Mouse (Mus musculus): ENCODE data around the gene Taf1d.
"Not testable (repeated sequence)": the region's sequence is repeated elsewhere in the genome, so short reads cannot be mapped to it uniquely, and the experiment has no call there.

Gene Taf1d

DNA sequence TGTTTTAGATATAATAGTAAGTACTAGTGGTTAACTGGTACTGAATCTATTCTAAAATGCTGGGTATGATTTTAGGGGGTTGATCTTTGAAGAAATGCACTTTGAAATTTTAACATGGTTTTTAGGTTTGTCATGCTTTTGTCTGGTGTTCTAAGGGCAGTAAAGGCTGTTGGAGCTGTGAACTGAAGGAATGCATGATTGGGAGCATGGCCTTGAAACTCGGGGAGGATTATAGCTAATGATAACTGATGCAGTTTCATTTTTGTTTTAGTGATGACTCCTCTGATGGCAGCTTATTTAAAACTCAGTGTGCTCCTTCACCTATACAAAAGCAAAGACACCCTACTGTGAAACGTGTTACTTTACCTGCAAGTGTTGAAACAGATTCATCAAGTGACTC lies 2.2 kb downstream of the Taf1d start:
- DNase-seq (ENCODE audit: low read depth, low spot score): no peak

DNA sequence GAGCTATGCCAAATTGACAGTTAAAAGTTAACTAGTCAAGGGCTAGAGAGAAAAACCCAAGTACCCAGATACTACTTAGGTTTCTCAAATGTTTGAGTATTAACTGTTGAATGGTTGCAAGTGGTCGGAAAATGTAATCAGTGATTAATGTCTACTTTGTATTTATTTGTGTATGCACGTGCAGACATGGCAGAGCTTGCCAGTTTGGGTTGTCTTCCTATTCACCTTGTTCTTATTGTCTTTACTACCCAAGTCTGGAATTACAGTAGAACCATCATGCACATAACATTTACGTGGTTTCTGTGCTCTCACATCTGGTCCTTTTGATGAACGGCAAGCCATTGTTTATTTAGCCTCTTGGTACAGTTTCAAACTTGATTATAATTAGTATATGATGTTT lies 3.4 kb downstream of the Taf1d start:
- DNase-seq (ENCODE audit: low read depth, low spot score): no peak

DNA sequence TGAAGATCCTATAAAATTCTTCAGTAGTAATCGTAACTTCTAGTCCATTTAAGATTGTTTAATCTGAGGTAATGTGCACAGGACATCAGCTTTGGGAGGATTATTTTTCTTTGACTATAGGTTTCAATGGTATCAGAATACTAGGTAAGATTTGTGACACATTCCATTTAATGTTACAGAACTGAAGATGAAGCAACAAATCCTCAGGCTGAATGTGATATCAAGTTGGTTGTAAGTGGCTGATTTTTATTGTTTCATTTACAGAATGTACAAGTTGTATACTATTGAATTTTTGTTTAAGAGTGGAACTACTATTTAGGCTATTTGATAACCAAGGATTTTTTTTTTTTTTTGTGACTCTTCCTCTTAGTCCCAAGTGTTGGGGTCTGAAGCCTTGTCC lies 4.2 kb downstream of the Taf1d start:
- DNase-seq (ENCODE audit: low read depth, low spot score): no peak

DNA sequence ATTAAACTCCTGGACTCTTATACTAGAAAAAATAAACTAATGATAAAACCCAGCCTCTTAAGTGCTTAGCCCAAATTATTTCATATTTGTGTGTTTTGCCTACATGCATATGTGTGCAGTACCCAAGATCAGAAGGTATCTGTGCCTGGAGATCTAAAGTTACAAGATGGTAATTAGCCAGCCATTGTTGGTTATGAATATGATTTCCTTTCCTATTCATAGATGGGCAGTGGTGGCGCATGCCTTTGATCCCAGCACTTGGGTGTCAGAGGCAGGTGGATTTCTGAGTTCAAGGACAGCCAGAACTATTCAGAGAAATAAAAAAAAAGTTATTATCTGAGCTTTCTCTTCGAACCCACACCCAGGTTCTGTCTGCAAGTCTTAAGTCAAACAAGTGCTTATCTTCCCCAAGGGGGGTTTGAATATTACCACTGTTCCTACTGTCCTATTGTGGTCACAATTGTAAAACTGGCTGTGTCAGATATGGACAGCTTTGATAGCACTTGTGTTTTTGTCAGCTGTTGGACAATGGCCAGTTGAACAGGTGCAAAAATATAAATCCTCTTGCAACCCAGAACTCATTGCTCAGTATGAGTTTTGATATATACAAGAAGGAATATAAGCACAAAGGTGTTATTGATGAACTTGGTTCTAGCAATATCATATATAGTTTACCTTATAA lies 6.2 kb downstream of the Taf1d start:
- no peak for DNase-seq (ENCODE audit: low read depth, low spot score)

DNA sequence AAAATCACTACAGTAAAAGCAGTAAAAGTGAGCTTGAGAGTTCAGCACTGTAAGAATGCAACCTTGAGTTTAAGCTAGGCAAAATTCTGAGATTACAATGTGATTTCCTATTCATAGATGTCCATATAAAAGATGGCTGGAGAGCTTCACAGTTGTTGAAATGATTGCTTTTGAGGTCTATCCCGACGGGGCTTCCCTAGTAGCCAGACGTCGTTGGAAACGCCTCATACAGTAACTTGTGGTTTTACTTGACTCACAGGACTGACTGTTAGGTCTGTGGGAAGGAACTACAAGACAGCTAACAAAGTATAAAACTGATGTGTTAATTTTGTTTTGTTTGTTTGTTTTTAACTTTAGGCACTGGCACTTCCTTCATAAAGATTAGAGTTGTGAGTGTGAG lies 7.6 kb downstream of the Taf1d start:
- no peak for DNase-seq (ENCODE audit: low read depth, low spot score)

DNA sequence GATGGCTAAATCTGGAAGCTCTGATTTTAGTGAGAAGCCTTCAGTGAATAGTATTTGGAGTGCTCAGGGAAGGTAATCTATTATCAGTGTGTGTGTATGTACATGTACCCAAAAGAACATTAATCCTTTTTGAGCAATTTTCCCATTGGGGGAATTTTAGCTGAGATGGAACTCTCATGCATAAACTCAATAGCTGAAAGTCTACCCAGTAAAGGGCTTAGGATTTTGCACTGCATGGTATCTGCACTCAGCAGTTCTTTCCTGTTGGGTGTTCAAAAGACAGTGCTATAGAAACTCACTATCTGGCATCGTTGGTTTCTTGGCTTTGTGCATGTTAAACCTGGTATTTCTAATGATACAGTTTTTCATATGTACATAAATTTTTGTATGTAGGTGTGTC lies 8.6 kb downstream of the Taf1d start:
- DNase-seq (ENCODE audit: low read depth, low spot score): no peak

DNA sequence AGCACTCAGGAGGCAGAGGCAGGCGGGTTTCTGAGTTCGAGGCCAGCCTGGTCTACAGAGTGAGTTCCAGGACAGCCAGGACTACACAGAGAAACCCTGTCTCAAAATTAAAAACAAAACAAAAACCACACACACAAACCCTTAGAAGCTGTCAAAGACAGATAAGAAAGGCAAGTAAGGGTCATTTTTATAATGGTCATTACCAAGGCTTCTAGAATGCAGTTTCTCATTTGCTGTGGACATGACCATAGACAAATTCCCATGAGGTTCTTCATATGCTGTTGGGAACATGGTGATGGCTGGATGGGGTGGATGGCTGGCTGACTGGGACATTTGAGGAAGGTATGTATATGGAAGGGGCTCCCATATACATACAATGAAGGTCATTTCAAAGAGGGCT lies 10.3 kb downstream of the Taf1d start:
- not testable (repeated sequence) for DNase-seq (ENCODE audit: low read depth, low spot score)

DNA sequence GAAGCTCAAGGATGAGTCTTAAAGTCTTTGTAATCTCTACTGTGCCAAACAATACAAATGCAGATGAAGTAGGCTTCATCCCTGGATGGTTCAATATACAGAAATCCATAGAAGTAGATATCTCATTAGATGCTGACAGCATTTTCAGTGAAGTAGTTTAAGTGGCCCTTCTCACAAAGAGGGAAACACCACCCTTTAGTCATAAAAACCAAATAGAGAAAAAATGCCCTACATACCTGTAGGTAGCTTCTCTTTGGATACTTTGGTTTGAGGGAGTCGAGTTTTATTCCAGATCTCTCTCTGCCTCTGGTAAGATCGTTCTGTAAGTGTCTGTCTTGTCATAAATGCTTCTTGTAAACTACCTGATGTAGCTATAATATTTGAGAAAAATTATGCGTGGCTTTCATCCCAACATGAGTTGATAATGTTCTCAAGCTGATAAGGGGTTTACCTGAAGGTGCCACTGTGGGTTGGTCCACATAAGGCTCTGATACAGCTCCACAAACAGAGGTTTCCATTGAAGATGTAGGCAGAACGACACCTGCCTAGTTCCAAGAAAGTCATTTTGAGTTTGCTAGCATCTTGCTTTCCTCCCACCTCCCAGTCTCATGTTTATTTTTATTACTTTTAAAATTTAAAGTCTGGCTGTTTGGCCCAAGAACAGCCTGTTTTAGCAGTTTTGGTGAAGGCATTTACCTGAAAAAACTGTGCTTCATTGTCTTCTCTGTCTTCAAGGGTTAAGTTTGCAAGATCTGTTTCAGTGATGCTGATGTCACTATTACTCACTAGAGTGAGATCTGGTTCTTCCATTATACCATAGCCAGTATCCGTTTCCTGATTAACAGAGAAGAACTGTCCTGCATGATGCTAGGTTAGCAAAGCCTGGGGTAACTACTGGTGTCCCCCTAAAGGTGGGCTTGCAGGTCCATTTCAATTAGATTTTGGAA lies 11.5 kb downstream of the Taf1d start:
- no peak for DNase-seq (ENCODE audit: low read depth, low spot score)

DNA sequence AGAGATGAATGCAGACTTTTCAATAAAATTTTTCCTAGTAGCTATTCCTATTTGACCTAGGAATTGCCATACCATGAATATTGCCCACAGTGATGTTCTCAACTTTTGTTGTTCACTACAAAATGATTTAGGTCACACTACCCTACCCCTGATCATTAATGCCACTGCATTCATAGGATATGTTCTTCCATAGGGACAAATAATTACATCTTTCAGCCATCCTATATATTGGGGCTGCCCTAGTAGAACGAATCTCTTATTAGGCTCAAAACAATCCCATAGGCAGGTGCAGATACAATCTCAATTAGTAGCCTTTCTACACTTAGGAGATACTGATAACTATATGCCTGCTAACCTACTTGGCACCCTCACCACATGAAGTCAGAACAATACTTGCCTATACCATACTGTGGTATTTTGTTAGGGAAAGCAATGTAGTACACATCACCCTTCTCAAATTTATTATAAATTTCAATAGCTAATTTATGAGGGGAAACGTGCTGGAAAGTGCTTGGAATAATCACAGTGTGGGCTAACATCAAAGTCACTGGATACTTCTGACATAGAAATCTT lies 12.2 kb downstream of the Taf1d start:
- DNase-seq (ENCODE audit: low read depth, low spot score): no peak

DNA sequence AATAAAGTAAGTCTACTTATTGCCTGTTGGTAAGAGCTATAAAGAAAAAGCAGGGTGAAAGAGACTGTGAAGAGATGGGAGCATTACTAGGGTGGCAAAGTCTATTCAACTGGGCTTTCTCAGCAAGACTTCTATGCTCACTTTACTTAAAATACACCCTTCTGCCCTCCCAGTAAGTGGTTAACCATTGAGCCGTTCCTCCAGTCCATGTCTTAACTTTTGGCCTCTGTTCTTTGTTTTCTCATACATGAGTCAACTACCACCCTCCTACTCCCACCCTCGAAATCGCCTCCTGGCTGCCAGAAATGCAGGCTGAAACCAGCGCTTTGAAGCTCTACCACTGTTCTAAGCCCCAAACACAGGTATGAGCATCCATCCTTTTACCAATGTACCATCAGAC lies 31.8 kb downstream of the Taf1d start:
- no peak for DNase-seq (ENCODE audit: low read depth, low spot score)

DNA sequence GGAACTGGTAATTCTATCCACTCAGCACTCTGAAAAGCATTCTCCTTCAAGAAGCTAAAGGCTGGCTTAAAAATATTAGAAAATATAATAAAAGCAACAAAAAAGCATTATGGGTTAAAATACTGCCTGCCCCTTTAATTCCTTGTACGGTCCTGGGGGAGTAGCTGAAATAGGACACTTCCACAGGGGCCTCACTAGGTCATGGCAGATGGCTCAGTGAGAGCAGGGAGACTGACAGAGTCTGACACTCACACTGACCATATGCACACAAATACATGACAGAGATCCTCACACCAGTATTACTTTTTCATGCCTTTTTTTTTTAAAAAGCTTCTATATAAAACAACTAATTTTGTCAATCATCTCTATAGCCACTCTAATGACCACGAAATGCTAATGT lies 43.9 kb downstream of the Taf1d start:
- no peak for DNase-seq (ENCODE audit: low read depth, low spot score)

DNA sequence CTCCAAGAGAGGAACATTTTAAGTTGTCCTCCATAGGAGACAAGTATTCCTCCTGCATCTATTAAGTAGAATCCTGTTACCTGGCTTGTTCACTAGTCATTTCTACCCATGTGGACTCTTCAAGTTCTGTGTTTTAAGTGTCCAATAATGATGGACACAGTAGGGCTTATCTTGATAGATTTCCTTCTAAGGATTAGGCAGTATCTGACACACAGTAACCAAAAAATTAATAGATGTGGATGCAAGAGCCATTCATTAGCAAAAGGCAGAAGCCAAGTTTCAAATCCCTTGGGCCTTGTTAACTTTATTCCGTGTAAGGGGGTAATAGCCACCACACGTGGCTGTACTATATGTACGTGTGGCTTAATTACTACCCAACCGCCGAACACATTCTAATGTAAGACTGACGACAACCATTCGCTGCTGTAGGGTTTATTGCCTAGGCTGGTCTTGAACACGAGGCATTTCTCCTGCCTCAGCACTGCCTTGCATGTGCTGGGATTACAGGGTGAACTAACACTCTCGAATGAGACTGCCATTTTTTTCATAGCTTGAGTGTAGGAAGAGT lies 51.0 kb downstream of the Taf1d start:
- no peak for DNase-seq (ENCODE audit: low read depth, low spot score)

DNA sequence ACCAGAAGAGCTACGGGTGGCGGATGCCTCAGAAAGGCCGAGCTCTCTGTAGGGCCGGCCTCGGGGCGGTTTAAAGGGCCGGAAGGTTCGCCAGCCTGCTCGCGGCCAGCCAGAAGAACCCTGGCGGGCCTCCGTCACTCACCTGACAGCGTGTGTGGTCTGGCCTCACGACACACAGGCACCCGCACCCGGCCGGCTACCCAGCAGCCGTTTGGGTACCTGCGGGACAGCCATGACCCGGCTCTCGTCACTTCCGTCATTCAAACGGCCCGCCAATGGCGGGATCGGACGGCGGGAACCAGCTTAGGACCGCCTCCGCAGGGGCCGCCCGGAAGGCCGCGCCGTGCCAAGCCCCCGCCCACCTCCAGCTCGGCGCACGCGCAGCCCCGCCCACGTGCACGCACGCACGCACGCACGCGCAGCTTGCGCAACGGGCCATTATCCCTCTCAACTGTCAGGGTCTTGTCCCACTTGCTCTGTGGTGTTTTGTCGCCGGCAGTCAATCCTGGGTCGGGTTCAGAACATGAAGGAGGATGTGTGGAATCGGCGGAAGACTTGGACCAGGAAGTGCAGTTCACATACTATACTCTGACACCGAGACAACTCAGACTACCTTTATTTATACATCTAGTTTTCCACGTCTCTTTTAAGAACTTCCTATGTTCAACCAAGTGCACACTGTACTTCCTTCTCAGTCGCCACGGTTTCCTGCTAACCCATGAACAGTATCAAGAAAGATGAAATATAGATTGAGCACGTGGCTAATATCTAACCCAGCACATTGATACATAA lies 51.7 kb downstream of the Taf1d start, which contains the start of gene Cep295:
TSS of gene Cep295 (minus strand) at position 305 of the 792 bp plus-strand sequence.
- peak; percentile 85 for DNase-seq (ENCODE audit: low read depth, low spot score)

DNA sequence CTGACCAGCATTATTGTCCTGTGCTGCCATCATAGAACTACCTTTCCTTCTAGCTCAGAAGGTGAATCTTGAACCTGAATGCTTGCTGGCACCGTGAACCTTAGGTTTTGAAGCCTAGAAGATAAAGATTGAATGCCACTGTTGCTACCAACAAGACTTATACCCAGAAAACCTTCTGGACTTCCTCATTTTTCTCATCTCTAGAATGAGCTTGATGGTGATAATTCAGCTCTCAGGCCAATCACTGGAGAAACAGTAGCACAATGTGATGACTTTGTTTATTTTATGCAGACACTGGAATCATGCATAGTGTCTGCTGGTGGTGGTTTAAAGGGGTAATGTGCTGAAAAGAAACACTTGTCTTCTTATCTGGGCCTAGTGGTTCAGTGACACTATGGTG lies 58.8 kb downstream of the Taf1d start:
- no peak for DNase-seq (ENCODE audit: low read depth, low spot score)

DNA sequence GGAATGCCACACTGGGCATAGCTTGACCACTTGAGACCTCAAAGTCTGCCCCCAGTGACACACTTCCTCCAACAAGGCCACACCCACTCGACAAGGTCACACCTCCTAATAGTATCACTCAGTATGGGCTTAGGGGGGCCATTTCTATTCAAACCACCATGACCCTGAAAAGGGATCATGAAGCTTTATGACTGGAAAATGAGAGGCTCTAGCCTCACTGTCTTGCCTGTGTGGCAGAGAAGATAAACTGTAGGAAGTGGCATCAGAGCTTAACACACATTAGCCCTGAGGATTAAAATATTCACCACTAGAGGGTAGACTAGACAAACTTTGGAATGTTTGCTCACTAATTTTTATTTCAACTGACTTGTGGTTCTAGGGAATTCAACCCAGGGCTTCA lies 59.8 kb downstream of the Taf1d start:
- DNase-seq (ENCODE audit: low read depth, low spot score): peak; percentile 13

DNA sequence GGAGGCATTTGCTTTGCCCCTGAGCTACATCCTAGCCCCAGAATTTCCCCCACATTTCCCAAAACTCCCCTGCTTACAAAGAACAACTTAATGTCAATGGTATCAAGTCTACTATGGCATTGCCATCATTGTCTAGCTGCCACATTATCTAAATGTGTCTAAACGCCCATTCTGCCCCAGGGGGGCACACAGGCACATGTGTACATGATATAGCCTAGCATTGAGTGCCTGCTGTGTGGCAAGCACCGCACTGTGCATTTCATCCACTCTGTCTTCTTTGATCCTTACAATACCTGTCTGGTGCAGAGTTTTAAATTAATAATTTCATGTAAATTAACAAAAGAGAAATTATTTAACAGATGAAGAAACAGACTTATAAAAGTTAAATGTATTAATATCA lies 60.2 kb downstream of the Taf1d start:
- no peak for DNase-seq (ENCODE audit: low read depth, low spot score)
